Mouse (Mus musculus) cortical plate, adult 2 months (tissue): ENCODE results near the gene Klhdc8a.

Experiments used
- CTCF ChIP-seq: fragments of 200-500 bp; IDR thresholded peaks from 2 replicates; pipeline ENCODE4 v1.5.1; 2011; ENCODE audit warnings: mild to moderate bottlenecking, control low read depth, low read length; ENCODE audit not compliant: insufficient read depth; ENCODE audit errors: extremely low read depth
- POLR2A ChIP-seq: fragments of 200-500 bp; IDR thresholded peaks from 2 replicates; pipeline ENCODE4 v1.6.1; 2011; ENCODE audit warnings: mild to moderate bottlenecking, low read length, control low read depth; ENCODE audit not compliant: insufficient read depth; ENCODE audit errors: extremely low read depth

- TF ChIP-seq POLR2A (no peak), CTCF (no peak)
Measured at GRCm38 (mm10) chr1:132317413-132317812, 19.0 kb downstream of the Klhdc8a start.
